Mouse (Mus musculus): ENCODE results near the gene Capn8. TPM values are rescaled to one million over a fixed set of nuclear protein-coding genes. Genes with fewer than 3 reads are reported as not detected.
A peak's percentile ranks its signal among the peaks of the same experiment; 100 is the strongest.

The Capn8 gene
- polyA plus RNA-seq, 1 experiment from 2014 or later: not detected

- H3K9ac ChIP-seq (replicated peaks; ENCODE audit: low read length): no peak overlapping the region
- peak overlapping the region; percentile 7; the same call in 1 of the 2 replicates for H3K4me2 ChIP-seq (ENCODE audit: low read length)
These were observed 53.6 kb downstream of the Capn8 start for GRCm38 (mm10) chr1:182618200-182618947.

GRCm38 (mm10) chr1:182620470-182620869, 55.7 kb downstream of the Capn8 start:
- Histone ChIP-seq H3K4me3 (replicated peaks; ENCODE audit: low read depth, low read length) (no peak overlapping the region), H3K9ac (replicated peaks; ENCODE audit: low read length) (no peak overlapping the region), H3K27ac (replicated peaks; ENCODE audit: low read depth, low read length) (no peak overlapping the region), H3K27me3 (ENCODE audit: control insufficient read depth, insufficient read depth, low read length) (no peaks in the 10 kb centered on the region), H3K36me3 (ENCODE audit: control insufficient read depth, insufficient read depth, low read length) (no peaks in the 10 kb centered on the region), H3K4me2 (ENCODE audit: low read length) (no peak overlapping the region), H3K4me1 (ENCODE audit: control insufficient read depth, insufficient read depth, low read length) (peaks cover 13% of the 10 kb centered on the region; the same call in 1 of the 2 replicates), H3K9me3 (ENCODE audit: control insufficient read depth, low read length) (no peaks in the 10 kb centered on the region)
- 33% methylated on average over 4 of the region's 4 CpGs for WGBS
- DNase-seq: no peak
- ATAC-seq (ENCODE audit: low FRiP score, low TSS enrichment): no peak

More at GRCm38 (mm10) chr1:182618200-182618947, 53.6 kb downstream of the Capn8 start:
- ATAC-seq (ENCODE audit: low FRiP score, low TSS enrichment) (peak; percentile 68; the same call in 1 of the 2 replicates), DNase-seq (peak; percentile 83)
- Histone ChIP-seq H3K4me1 (ENCODE audit: control insufficient read depth, insufficient read depth, low read length) (peaks cover 13% of the 10 kb centered on the region; the same call in 1 of the 2 replicates), H3K27ac (replicated peaks; ENCODE audit: low read depth, low read length) (peak overlapping the region; percentile 71), H3K4me3 (replicated peaks; ENCODE audit: low read depth, low read length) (no peak overlapping the region), H3K36me3 (ENCODE audit: control insufficient read depth, insufficient read depth, low read length) (no peaks in the 10 kb centered on the region), H3K9me3 (ENCODE audit: control insufficient read depth, low read length) (no peaks in the 10 kb centered on the region), H3K27me3 (ENCODE audit: control insufficient read depth, insufficient read depth, low read length) (no peaks in the 10 kb centered on the region)
- WGBS: 45% methylated on average over 16 of the region's 16 CpGs

GRCm38 (mm10) chr1:182621256-182621655, 56.4 kb downstream of the Capn8 start:
- H3K9ac ChIP-seq (replicated peaks; ENCODE audit: low read length): no peak overlapping the region
- H3K27me3 ChIP-seq (ENCODE audit: control insufficient read depth, insufficient read depth, low read length): no peaks in the 10 kb centered on the region
- DNase-seq: no peak
- no peaks in the 10 kb centered on the region for H3K9me3 ChIP-seq (ENCODE audit: control insufficient read depth, low read length)
- peaks cover 13% of the 10 kb centered on the region; the same call in 1 of the 2 replicates for H3K4me1 ChIP-seq (ENCODE audit: control insufficient read depth, insufficient read depth, low read length)
- H3K4me3 ChIP-seq (replicated peaks; ENCODE audit: low read depth, low read length): no peak overlapping the region
- H3K27ac ChIP-seq (replicated peaks; ENCODE audit: low read depth, low read length): no peak overlapping the region
- no peaks in the 10 kb centered on the region for H3K36me3 ChIP-seq (ENCODE audit: control insufficient read depth, insufficient read depth, low read length)
- ATAC-seq (ENCODE audit: low FRiP score, low TSS enrichment): no peak
- 84% methylated on average over 8 of the region's 8 CpGs for WGBS
- H3K4me2 ChIP-seq (ENCODE audit: low read length): no peak overlapping the region

GRCm38 (mm10) chr1:182626197-182626596, 61.4 kb downstream of the Capn8 start:
- ATAC-seq (ENCODE audit: low FRiP score, low TSS enrichment): no peak
- no peak for DNase-seq
- WGBS: 76% methylated on average over 1 of the region's 1 CpGs

GRCm38 (mm10) chr1:182629228-182629627, 64.4 kb downstream of the Capn8 start:
- Histone ChIP-seq H3K4me1 (ENCODE audit: control insufficient read depth, insufficient read depth, low read length) (no peaks in the 10 kb centered on the region), H3K9me3 (ENCODE audit: control insufficient read depth, low read length) (no peaks in the 10 kb centered on the region), H3K4me3 (replicated peaks; ENCODE audit: low read depth, low read length) (no peak overlapping the region), H3K36me3 (ENCODE audit: control insufficient read depth, insufficient read depth, low read length) (no peaks in the 10 kb centered on the region), H3K27me3 (ENCODE audit: control insufficient read depth, insufficient read depth, low read length) (no peaks in the 10 kb centered on the region), H3K4me2 (ENCODE audit: low read length) (no peak overlapping the region), H3K27ac (replicated peaks; ENCODE audit: low read depth, low read length) (no peak overlapping the region), H3K9ac (replicated peaks; ENCODE audit: low read length) (no peak overlapping the region)
- WGBS: 96% methylated on average over 4 of the region's 4 CpGs
- no peak for DNase-seq
- no peak for ATAC-seq (ENCODE audit: low FRiP score, low TSS enrichment)

More at GRCm38 (mm10) chr1:182626197-182626596, 61.4 kb downstream of the Capn8 start:
- Histone ChIP-seq H3K4me2 (ENCODE audit: low read length) (no peak overlapping the region), H3K9ac (replicated peaks; ENCODE audit: low read length) (no peak overlapping the region), H3K9me3 (ENCODE audit: control insufficient read depth, low read length) (no peaks in the 10 kb centered on the region), H3K27me3 (ENCODE audit: control insufficient read depth, insufficient read depth, low read length) (no peaks in the 10 kb centered on the region), H3K4me1 (ENCODE audit: control insufficient read depth, insufficient read depth, low read length) (no peaks in the 10 kb centered on the region), H3K27ac (replicated peaks; ENCODE audit: low read depth, low read length) (no peak overlapping the region), H3K36me3 (ENCODE audit: control insufficient read depth, insufficient read depth, low read length) (no peaks in the 10 kb centered on the region), H3K4me3 (replicated peaks; ENCODE audit: low read depth, low read length) (no peak overlapping the region)

GRCm38 (mm10) chr1:182633712-182634294, 69.0 kb downstream of the Capn8 start:
- no peak overlapping the region for H3K27ac ChIP-seq (replicated peaks; ENCODE audit: low read depth, low read length)
- no peak overlapping the region for H3K9ac ChIP-seq (replicated peaks; ENCODE audit: low read length)
- no peaks in the 10 kb centered on the region for H3K9me3 ChIP-seq (ENCODE audit: control insufficient read depth, low read length)
- no peaks in the 10 kb centered on the region for H3K36me3 ChIP-seq (ENCODE audit: control insufficient read depth, insufficient read depth, low read length)
- 88% methylated on average over 12 of the region's 12 CpGs for WGBS
- no peak overlapping the region for H3K4me2 ChIP-seq (ENCODE audit: low read length)
- H3K4me3 ChIP-seq (replicated peaks; ENCODE audit: low read depth, low read length): no peak overlapping the region
- no peaks in the 10 kb centered on the region for H3K4me1 ChIP-seq (ENCODE audit: control insufficient read depth, insufficient read depth, low read length)
- no peak for DNase-seq
- H3K27me3 ChIP-seq (ENCODE audit: control insufficient read depth, insufficient read depth, low read length): no peaks in the 10 kb centered on the region
- ATAC-seq (ENCODE audit: low FRiP score, low TSS enrichment): no peak

GRCm38 (mm10) chr1:182639016-182639415, 74.2 kb downstream of the Capn8 start:
- WGBS: 50% methylated on average over 7 of the region's 7 CpGs
- DNase-seq: peak; percentile 53
- no peaks in the 10 kb centered on the region for H3K27me3 ChIP-seq (ENCODE audit: control insufficient read depth, insufficient read depth, low read length)
- no peak overlapping the region for H3K4me3 ChIP-seq (replicated peaks; ENCODE audit: low read depth, low read length)
- H3K36me3 ChIP-seq (ENCODE audit: control insufficient read depth, insufficient read depth, low read length): no peaks in the 10 kb centered on the region
- no peak overlapping the region for H3K9ac ChIP-seq (replicated peaks; ENCODE audit: low read length)
- no peak overlapping the region for H3K27ac ChIP-seq (replicated peaks; ENCODE audit: low read depth, low read length)
- H3K4me1 ChIP-seq (ENCODE audit: control insufficient read depth, insufficient read depth, low read length): peaks cover 5% of the 10 kb centered on the region; the same call in 1 of the 2 replicates
- no peaks in the 10 kb centered on the region for H3K9me3 ChIP-seq (ENCODE audit: control insufficient read depth, low read length)
- no peak for ATAC-seq (ENCODE audit: low FRiP score, low TSS enrichment)
- H3K4me2 ChIP-seq (ENCODE audit: low read length): no peak overlapping the region

- Histone ChIP-seq H3K4me1 (ENCODE audit: control insufficient read depth, insufficient read depth, low read length) (peaks cover 5% of the 10 kb centered on the region; the same call in 1 of the 2 replicates), H3K27ac (replicated peaks; ENCODE audit: low read depth, low read length) (no peak overlapping the region), H3K4me2 (ENCODE audit: low read length) (no peak overlapping the region), H3K9ac (replicated peaks; ENCODE audit: low read length) (no peak overlapping the region), H3K4me3 (replicated peaks; ENCODE audit: low read depth, low read length) (no peak overlapping the region), H3K9me3 (ENCODE audit: control insufficient read depth, low read length) (no peaks in the 10 kb centered on the region), H3K27me3 (ENCODE audit: control insufficient read depth, insufficient read depth, low read length) (no peaks in the 10 kb centered on the region), H3K36me3 (ENCODE audit: control insufficient read depth, insufficient read depth, low read length) (no peaks in the 10 kb centered on the region)
- 91% methylated on average over 5 of the region's 5 CpGs for WGBS
- ATAC-seq (ENCODE audit: low FRiP score, low TSS enrichment) (no peak), DNase-seq (no peak)
These were observed 74.6 kb downstream of the Capn8 start for GRCm38 (mm10) chr1:182639456-182639855.
